Mouse (Mus musculus): ENCODE data around the gene Drd1.

Gene Drd1

GRCm38 (mm10) chr13:54035541-54035940, 20.0 kb downstream of the Drd1 start:
- in situ Hi-C loops (cut with MboI; ENCODE audit: low pct_unique_long_range_greater_than_20kb in 1 of 2, low sequenced_read_pairs in 2 of 2, unreplicated experiment in 1 of 2): no loop called here

GRCm38 (mm10) chr13:54033653-54034052, 21.9 kb downstream of the Drd1 start:
- in situ Hi-C loops (cut with MboI; ENCODE audit: low pct_unique_long_range_greater_than_20kb in 1 of 2, low sequenced_read_pairs in 2 of 2, unreplicated experiment in 1 of 2): no loop called here

- in situ Hi-C loops (cut with MboI; ENCODE audit: low pct_unique_long_range_greater_than_20kb in 1 of 2, low sequenced_read_pairs in 2 of 2, unreplicated experiment in 1 of 2): no loop called here
These were observed 28.4 kb downstream of the Drd1 start for GRCm38 (mm10) chr13:54027079-54027478.

GRCm38 (mm10) chr13:54023311-54023710, 32.2 kb downstream of the Drd1 start:
- in situ Hi-C loops (cut with MboI; ENCODE audit: low pct_unique_long_range_greater_than_20kb in 1 of 2, low sequenced_read_pairs in 2 of 2, unreplicated experiment in 1 of 2): no loop called here

- in situ Hi-C loops (cut with MboI; ENCODE audit: low pct_unique_long_range_greater_than_20kb in 1 of 2, low sequenced_read_pairs in 2 of 2, unreplicated experiment in 1 of 2): no loop called here
These were observed 46.8 kb downstream of the Drd1 start for GRCm38 (mm10) chr13:54008716-54009115.

Data from mouse embryonic stem cell (cell line).